Mouse (Mus musculus) cerebellum, adult 9-11 months (tissue): ENCODE measurements at regions not wholly inside any gene's neighbourhood (a gene's known extent, or its start where the extent isn't known, plus 50 kb on each side); places are given as distances from the start of the nearest gene placed in this dataset.

Experiments
- DNase-seq: peaks from one replicate; pipeline ENCODE4 v3.0.0; 2022

DNA sequence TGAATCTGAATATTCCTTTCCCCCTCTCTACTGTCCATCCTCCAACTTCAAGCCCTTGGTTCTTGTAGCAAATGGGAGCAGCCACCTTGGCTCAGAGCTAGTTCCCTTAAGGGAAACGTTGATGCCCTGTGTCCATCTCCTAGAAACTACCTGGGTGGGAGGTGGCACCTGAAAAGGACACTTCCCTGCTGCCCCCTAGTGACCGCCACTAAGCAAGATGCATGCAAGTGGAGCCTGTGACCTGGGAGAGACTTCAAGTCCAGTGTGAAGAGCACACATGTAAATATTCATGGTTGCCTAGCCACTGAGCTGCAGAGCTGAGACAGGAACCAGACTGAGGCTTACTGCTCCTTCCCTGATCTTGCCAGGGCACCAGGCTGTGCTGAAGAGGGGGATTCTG, 238.1 kb downstream of the Cdh26 start:
- no peak for DNase-seq

DNA sequence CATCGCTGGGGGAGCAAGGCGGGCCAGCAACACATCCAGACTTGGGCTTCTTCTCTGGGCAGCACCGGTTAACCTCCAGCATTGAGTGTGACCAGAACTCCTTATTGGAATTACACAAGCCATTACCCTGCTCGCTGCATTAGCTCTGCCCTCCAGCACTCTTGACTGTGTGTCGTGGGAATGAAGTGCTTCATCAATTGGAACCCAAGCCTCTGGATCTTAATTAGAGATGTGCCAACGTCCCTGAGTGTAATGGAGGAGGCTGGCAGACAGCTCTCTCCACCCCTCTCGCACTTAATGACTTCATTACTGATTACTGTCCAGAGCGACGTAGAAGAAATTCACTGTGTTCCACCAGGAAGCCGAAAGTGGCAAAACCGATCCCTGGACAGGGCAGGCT, 240.6 kb downstream of the Cdh26 start:
- DNase-seq: no peak

DNA sequence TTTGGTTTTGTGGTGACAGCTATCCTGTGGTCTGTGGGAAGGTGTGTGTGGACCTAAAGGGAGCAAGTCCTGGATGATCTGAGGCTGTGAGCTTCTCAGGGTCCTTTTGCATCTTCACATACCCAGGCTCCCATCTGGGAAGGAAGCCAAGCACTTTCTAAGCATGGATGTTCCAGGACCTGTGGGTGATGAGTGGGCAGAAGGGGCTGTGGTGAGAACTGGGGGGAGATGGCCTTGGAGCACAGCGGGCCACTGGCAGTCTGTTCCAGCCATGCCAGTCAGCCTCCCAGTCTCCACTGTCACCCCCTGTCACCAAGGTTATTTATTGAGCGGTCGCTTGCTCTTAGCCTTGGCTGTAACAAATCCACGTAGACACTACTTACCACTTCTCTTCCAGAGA, 243.3 kb downstream of the Cdh26 start:
- no peak for DNase-seq

DNA sequence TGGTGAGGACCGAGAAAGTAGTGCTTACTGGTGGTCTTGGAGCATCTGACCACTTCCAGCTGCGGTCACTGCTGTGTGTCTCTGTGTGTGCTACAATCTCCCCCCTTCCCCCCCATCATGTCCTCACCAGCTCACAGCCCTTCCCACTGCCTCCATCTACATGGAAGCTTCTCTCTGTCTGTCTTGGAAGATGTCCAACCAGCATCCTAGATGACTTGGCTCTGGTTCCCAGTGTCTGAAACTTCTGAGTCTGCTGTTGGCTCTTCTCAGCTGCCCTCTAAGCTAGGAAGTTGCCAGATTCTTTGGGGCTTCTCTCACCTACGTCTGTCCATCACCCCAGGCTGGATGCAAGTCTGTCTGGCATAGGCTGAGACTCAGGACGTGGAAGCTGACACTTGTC, 244.3 kb downstream of the Cdh26 start:
- no peak for DNase-seq

DNA sequence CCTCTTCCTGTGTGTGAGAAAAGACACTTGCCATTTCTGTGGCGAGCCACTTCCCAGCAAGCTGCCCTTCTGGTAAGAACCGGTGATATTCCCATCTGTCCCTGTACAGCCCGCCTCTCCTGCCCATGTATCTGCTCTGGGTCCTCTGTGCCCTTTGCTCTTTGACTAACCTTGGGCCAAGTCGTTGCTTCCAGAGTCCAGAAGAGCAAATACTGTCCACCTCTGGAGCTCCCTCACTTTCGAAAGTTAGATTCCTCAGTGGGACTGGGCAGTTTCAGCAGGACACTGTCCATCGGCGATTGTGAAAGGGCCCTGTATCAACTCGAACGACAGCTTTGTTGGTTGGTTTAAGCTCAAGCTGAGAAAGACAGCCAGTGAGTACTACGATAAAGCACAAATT, 246.6 kb downstream of the Cdh26 start:
- DNase-seq: no peak

DNA sequence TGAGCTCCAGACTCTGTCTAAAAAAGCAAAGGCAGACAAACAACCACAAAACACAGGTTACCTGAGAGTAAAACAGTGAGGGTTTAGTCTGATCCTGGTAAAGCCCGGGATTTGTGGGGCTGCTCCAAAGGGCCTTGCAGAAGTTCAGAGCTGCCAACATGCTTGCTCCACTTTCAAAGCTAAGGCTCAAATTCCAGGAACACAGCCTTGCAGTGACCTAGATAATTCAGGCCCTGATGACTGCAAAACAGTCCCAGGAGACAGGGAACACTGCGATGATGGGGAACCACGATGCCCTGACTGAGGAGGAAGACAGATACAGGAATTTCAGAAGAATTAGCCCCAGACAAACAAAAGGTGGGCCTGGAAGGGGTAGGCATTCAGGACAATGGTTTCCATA, 250.0 kb downstream of the Cdh26 start:
- DNase-seq: peak; percentile 22

DNA sequence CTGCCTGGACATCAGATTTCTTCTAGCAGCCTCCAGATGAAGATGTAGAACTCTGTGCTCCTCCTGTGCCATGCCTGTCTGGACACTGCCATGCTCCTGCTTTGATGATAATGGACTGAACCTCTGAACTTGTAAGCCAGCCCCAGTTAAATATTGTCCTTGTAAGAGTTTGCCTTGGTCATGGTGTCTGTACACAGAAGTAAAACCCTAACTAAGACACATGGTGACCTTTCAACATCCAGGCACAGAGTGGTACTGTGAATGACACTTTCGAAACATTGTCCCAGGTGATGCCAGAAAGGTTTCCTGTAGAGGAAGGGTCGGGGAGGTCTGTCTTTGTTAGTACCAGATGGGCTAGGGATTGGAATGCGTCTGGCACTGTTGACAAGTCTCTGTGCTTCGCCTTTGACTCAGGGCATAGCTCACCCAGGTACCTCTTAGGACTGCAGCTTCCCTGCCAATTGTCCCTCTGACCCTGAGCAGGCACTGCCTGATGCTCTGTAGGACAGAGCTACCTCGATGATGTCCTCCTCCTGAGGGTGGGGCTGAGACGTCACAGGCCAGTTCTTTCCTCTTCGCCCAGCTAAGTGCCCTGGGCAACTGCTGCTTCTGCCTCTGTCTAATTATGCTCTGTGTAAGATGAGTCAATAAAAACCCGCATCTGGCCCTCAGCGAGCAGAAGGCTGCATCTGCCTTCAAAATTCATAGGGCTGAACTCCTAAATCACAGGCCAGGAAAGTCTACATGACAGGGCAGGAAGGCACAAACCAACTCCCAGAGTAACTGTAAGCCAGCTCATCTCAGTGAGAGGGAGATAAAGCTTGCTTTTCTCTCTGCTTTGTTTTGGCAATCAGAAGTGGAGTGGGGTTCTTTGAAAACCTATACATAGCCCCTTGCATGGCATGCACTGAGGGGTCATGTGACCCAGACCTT, 254.0 kb downstream of the Cdh26 start:
- no peak for DNase-seq

DNA sequence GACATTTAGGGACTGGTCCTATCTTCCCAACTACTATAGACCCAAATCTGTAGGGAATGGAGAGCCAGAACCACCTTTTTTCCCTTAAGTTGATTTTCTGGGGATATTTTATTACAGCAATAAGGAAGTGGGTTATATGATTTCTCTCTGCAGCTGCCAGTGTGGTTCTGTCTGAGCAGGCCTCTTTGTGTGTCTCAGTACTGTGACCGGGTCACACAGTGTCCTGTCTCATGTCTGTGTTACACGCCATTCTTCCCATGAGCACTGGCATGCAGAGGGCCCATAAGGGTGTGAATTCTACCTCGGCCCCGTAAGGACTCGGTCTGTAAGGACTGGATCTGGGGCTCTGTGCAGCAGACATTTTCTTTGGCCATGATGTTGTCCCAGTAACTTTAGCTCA, 254.9 kb downstream of the Cdh26 start:
- no peak for DNase-seq

DNA sequence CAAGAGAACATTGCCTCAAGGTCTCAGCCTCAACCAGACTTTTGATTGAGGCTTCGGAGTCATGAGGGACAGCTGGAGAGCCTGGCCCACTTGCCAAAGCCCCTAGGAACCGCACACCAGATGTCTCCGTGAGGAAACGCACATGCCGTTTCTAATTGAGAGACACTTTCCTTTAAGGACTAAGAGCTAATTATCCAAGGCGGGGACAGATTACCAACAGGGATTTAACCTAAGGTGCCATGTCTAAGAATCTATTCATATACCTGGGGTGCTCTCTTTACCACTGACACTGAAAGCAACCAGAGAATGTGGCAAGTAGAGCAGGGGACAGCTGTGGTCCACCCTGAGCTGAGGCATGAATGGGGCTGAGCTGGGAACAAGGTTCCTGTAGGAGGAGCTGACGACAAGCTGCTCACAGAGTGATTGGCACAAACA, 255.9 kb downstream of the Cdh26 start:
- peak; percentile 13 for DNase-seq

DNA sequence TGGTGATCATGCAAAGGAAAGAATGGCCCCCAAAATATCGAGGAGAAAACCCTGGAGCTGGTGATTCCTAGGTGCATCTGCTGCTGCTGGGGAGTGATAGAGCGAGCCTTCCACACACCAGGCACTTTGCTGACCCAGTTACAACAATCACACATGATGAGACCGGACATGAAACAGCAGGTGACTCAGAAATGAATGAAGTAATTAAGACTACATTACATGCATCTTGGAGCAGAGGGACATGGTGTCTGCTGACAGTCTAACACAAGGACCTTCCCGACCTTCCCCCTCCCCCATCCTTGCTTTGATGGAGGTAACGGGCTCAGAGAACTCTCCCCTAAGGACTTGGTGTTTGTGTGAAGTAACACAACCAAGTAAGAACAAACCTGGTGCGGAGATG, 258.3 kb downstream of the Cdh26 start:
- DNase-seq: no peak

DNA sequence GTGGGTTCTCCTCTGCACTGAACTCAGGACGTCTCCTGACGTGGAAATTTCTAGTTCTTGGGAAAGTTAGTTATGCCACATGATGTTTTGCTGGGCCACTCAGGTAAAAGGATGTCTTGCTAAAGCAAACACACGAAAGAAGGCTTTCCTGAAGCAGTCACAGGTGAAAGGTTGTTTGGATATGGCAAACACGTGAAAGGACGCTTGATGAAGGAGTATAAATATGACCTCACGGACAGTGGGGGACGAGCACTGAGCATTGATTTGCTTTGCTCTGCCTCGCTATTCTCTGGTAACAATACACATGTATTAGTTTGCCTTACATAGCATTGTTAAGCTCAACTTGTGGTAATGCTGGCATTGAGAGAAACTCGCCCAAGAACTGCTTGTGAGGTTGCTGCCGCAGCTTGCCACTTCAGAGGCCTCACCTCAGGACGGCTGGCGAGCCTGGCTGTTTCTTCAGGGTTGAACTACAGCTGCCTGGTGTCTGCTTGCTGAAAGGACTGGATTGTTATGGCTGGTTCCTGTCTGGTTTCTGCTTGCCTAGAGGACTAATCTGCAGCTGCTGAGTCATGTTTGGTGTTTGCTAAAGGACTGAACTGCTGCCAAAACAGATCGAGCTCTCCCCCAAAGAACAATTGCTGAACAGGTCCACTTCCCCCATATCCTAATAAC, 261.0 kb downstream of the Cdh26 start:
- DNase-seq: no peak

DNA sequence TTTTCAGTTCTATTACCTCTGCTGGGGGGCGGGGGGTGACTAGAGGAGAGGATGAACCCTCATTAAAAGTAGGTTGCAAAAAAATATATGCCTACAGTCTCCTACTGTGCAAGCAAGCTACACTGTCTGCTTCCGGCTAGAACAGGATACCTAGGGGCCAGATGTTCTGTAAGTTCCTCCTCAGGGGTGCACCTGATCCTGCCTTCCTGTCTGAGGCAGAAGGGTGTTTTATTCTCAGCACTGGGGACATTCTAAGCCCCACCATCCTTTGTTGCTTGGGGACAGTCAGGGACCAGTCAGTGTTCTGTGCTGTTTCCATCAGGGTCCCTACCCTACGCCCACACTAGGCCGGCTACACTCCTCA, 261.5 kb downstream of the Cdh26 start:
- no peak for DNase-seq

DNA sequence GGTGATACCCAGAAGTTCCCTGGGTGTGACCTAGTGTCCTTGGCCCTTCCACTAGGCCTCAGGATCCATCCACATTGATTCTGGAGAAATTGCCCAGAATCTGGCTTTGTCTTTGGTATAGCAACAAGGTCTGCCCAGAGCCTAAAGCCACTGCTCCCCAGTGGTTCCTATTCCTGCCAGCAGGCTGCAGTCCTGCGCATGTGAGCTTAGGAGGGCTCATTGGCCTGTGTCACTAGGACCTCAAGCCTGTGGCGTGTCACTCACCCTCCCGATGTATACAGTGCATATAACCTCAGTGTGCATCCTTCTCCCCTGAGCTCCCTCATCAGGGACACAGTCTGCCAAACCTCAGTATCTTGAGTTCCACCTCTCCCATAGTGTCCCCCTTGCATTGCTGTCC, 261.9 kb downstream of the Cdh26 start:
- no peak for DNase-seq

DNA sequence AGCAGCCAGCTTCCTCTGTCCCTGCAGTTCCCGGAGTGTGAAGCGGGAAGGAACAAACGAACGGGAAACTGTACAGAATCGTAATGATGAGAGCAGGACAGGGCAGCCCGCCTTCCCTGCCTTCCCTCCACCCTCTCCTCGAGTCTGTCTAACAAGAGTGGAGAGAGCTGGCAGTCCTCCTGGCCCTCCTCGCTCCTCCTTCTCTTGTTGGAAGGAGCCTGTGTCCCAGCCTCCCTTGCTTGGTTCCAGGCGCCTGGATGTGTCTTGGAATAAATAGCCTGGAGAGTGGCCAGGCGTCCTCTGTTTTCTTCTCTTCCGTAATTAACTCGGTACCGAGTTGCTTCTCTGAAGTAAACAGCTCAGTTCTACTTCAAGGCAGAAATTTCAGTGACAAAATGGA, 268.3 kb downstream of the Cdh26 start:
- DNase-seq: peak; percentile 48

DNA sequence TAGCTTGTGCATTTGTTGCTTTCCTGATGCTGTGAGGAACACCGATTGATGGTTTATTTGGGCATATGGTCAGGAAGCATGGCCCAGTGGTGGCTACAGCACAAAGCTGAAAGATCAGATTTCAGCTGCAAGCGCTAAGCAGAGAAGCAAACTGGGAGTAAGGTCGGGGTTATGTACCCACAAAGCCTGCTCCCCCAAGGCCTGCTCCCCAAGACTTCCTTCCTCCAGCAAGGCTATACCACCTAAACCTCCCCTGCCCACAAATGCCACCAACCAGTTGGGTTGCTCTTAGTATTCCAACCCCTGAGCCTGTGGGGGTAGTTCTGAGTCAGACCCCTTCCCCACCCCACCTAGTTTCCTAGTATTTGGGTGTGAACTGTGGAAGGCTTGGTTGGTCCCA, 270.5 kb downstream of the Cdh26 start:
- DNase-seq: no peak

DNA sequence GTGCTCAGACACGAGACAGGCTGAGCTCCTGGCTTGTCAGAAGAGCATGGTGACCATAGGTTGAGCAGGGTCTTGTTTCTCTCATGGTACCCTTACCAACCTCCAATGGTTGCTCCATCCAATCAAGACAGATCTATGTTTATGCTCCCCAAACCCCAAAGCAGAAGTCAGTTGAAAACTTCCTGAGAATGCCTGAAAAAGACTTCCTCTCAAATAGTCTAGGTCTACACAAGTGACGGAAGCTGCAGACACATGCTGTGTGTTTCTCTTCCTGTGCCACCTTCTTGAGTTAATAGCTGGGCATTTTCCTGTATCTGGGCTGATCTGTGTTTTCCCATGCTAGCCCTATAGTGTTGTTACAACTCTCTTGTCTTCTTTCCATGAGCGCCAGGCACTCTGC, 274.2 kb downstream of the Cdh26 start:
- no peak for DNase-seq

DNA sequence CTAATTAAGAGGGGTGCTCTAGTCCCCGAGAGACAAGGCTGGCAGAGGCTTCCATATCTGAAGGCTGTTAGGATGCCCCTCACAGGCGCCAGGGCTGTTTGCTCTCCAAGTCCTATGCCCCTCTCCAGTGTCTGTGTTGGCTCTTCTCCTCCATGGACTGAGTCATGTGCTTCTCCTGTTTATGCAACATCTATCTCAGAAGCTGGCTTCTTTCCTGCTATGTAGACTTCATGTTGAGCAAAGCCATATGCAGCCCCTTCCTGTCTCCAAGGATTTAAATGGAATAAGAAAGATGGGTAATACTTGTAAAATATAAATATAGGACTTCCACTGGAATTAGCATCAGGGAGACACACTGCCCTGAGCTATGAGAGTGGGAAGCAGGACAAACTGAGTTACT, 278.3 kb downstream of the Cdh26 start:
- DNase-seq: no peak

DNA sequence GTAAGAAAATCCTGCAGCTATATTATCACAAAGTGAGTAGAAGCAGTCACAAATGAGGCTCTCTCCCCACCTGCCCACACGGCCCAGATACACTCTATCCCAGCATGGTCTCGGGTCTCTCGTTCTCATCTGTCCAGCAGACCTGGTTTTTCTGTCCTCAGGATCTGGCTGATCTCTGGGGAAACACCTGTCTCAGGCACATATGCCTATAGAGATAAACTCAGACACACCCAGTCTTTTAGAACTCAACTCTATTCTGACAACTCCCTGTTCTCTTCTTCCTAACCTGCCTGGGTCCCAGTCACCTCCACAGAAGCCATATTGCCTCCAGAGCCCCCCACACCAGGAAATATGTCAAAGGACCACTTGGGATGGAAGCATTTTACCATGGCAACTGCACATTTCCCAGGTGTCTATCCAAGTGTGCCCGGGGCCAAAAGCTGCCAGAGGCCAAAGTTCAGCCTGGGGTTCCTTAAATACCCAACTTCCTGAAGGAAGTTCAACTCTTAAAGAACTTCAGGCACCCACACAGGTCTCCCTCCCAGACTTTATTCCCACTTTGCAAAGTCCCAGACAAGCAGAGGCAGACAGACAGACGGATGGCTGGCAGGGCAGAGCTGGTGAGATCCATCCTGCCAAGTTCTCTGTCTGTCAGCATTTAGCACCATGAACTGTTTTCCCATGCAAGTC, 279.0 kb downstream of the Cdh26 start:
- no peak for DNase-seq

DNA sequence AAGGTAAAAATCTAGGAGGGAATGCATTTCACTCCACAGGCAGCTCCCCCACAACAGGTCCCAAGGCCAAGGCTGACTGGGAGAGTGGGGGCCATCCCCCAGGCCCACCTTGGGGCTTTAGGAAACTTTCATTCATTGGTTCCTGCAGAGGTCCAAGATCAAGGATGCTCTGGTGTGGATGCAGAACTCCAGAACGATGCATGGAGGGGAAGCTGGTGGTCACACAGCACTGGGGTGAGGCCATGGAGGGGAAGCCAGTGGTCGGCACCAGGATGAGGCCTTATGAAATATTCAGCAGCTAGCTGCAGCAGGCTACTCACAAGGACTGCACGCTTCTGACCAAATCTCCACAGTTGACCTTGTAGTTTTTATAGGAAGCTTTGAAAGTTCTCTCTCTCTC, 279.7 kb downstream of the Cdh26 start:
- no peak for DNase-seq

DNA sequence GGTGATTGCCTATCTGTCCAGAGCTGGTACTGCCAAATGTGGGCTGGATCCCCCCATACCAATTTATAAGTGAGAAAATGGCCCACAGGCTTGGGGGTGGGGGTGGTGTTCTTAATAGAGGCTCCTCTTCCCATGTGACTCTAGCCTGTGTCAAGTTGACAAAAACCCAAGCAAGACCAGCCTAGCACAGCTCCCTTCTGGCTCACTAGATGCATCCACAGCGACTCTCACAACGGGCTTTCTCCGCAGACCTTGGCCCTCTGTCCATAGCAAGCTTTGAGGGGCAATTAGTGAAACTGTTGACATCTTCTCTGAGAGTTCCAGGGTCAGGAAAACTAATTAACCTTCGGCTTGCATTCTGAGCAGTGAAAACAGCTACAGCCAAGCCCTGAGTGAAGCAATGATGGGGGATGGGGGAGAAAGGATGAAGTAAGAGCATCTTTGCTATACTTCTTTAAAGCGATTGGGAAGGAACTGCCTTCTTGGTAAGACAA, 281.3 kb downstream of the Cdh26 start:
- DNase-seq: no peak

DNA sequence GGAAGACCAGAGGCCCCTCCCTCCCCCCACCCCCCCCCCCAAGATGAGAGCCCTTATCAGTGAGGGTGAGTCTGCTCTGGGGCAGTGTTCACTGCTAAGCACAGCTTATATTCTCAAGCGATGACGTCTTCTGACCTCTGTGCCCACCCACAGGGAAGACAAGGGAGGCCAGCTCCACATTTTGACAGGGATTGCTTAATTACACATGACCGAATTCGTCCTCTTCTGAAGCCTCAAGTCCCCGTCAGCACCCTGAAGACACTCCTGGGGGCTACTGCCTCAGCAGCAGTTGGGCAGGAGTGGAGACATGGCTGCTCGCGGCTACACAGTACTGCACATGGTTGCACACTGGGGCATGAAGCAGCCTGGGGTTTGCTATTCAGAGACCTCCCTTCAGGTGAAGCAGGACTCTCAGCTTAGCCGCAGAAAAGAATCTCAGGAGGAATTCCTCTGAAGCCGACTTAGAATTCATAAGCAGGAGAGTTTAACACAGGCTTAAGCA, 282.1 kb downstream of the Cdh26 start:
- DNase-seq: no peak

DNA sequence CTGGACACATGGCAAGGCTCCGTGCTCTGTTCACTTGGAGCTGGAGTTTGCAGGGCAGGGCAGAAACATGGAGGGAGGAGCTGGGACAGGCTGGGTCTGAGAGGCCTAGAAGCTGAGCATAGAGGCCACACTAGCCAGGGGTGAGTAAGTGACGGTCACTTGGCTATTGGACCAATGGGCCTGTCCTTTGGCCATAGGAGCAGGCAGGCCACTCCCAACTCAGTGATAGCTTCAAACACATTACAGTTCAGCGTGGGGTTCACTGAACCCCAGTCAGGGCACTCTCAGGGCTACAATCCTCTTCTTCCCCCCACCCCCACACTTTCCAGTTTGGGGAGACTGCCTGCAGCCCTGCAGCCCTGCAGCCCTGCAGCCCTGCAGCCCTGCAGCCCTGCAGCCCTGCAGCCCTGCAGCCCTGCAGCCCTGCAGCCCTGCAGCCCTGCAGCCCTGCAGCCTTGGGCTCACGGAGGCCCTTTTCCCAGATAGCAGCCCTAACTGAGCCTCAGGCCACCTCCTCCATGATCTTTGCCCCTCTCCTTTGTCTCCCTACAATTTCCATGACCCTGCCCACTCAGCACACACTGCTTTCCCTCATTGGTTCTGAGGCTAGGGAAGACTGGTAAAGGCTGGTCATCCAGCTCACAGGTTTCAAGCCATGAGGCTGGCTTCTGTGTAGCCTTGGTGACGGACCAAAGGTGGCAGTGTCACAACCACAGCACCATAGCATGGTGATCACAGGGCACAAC, 285.3 kb downstream of the Cdh26 start:
- no peak for DNase-seq

DNA sequence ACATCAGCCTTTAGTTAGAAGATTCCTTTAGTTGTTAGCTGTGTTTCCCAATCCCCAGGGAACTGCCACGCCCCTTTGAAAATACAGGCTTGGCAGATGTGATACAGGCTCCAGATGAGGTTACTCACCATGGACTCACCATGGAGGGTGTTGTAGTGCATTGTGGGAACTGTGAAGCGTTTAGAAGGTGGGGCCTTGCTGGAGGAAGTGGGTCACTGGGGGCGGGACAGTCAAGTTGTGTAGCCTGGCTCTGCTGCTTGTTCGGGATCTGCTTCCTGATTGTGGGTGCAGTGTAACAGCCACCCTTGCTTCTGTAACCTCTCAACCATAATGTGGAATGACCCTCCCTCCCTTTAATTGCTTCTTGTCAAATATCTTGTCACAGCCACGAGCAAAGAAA, 287.7 kb downstream of the Cdh26 start:
- no peak for DNase-seq
